Comparison of ENCODE assay signal across 7 mouse cellular contexts in genomic region chr16:85898391-85898790, GRCm38 (mm10). TPM values are rescaled to one million over a fixed set of nuclear protein-coding genes. Genes with fewer than 3 reads are reported as not detected.
DNase-seq lines count a peak whose midpoint lies in the region; ATAC-seq and TF ChIP-seq lines count a peak whose summit lies in the region.

No protein-coding gene starts in this region.

- ATAC-seq in G1E (ENCODE audit: extremely low read depth, insufficient number of reproducible peaks, low FRiP score, poor library complexity, severe bottlenecking): 0 out of 2 replicates have a peak, but pooled peaks have one; percentile 4
- ATAC-seq in lung, postnatal 0 days: peak; percentile 20; the same call in 1 of the 2 replicates

- no peak overlapping the region for H3K27ac ChIP-seq in lung, postnatal 0 days (ENCODE audit: low read length)

- DNase-seq in G1E (ENCODE audit: low spot score) (peak; percentile 4), ZHBTc4 (ENCODE audit: low read depth, low spot score) (peak; percentile 20)
- peak; percentile 48 for DNase-seq in heart, postnatal 25 days (ENCODE audit: low spot score)
- DNase-seq in lung, postnatal 0 days (ENCODE audit: low spot score): no peak
- no peak for DNase-seq in frontal cortex, postnatal 10 days (ENCODE audit: low spot score in 2 of 2)
- no peak for DNase-seq in left cerebral cortex, postnatal 10 days (ENCODE audit: extremely low spot score in 1 of 2, low spot score in 2 of 2)
- DNase-seq in urinary bladder, adult 2 months (ENCODE audit: low spot score): no peak

- intact Hi-C loops in heart, postnatal 25 days (cut with DNase I): no loop called here
- intact Hi-C loops in left cerebral cortex, postnatal 10 days (cut with DNase I): no loop called here

- H3K27me3 ChIP-seq in G1E (ENCODE audit: insufficient read depth, low read length): no peaks in the 10 kb centered on the region
- 0 out of 2 replicates have a peak, but pooled peaks cover 5% of the 10 kb centered on the region for H3K27me3 ChIP-seq in lung, postnatal 0 days (replicated peaks; ENCODE audit: insufficient read depth, low read length)

- H3K36me3 ChIP-seq in G1E (replicated peaks): no peaks in the 10 kb centered on the region
- no peaks in the 10 kb centered on the region for H3K36me3 ChIP-seq in lung, postnatal 0 days (ENCODE audit: insufficient read depth, low read length)

- TF ChIP-seq EP300 in lung, postnatal 0 days (IDR thresholded peaks at IDR 0.05): no peak

- WGBS in lung, postnatal 0 days: 57% methylated on average over 4 of the region's 4 CpGs

- peak overlapping the region; percentile 72 for H3K4me3 ChIP-seq in G1E (ENCODE audit: low read depth, low read length)
- H3K4me3 ChIP-seq in lung, postnatal 0 days (ENCODE audit: low read depth, low read length): no peak overlapping the region

- TF ChIP-seq CTCF in G1E (IDR thresholded peaks at IDR 0.05; ENCODE audit: low read depth, low read length): no peak
- TF ChIP-seq CTCF in lung, postnatal 0 days (IDR thresholded peaks at IDR 0.05): no peak

- no peak overlapping the region for H3K4me2 ChIP-seq in lung, postnatal 0 days (replicated peaks; ENCODE audit: low read depth, low read length)

- no peak overlapping the region for H3K9ac ChIP-seq in lung, postnatal 0 days (replicated peaks; ENCODE audit: low read depth)

- H3K9me3 ChIP-seq in G1E (replicated peaks): peaks cover 21% of the 10 kb centered on the region
- no peaks in the 10 kb centered on the region for H3K9me3 ChIP-seq in lung, postnatal 0 days (ENCODE audit: low read length)

- H3K4me1 ChIP-seq in G1E (ENCODE audit: insufficient read depth, low read depth, low read length): peaks cover 35% of the 10 kb centered on the region
- H3K4me1 ChIP-seq in lung, postnatal 0 days (ENCODE audit: insufficient read depth, low read depth, low read length): peaks cover 11% of the 10 kb centered on the region; the same call in 1 of the 2 replicates

RNA-seq across cellular contexts. Expression of gene Adamts5, which starts 3.2 kb away (rescaled TPM):
- 4.0 and 4.3 TPM in 2 replicates for total RNA-seq in G1E (2014; fragmentation: Nextera tagmentation)
- 1.7 and 2.0 TPM in 2 replicates for total RNA-seq in G1E (2017)
- polyA plus RNA-seq in G1E (2012): 0.67 and 0.88 TPM in 2 replicates
- total RNA-seq in heart, postnatal 25 days (2021): 10 to 100 TPM in 1 of 2 experiments, 1 to 10 TPM in 1; 9.7 to 11.2 TPM
- 1.8 and 2.1 TPM in 2 replicates for polyA plus RNA-seq in lung, postnatal 0 days (2015; fragmentation: Nextera tagmentation; extraction: Ambion mirVana)
- total RNA-seq in left cerebral cortex, postnatal 10 days (2021): 1 to 10 TPM; 1.8 to 2.0 TPM
- polyA plus RNA-seq in urinary bladder, adult 2 months (2012; rRNA removed): 6.5 and 6.8 TPM in 2 replicates

Comparison
In these comparisons a context has a peak if more than half of its experiments do, and no peak if none do; other contexts are left out.
1. DNase-seq: peak in G1E (single experiment), ZHBTc4 (single experiment) and heart, postnatal 25 days (single experiment); none in lung, postnatal 0 days (single experiment), frontal cortex, postnatal 10 days (0 of 2), left cerebral cortex, postnatal 10 days (0 of 2) and urinary bladder, adult 2 months (single experiment).